Mouse (Mus musculus) embryonic fibroblast, embryonic 13.5 days (primary cell): ENCODE data around the gene Arhgap31. TPM values are rescaled to one million over a fixed set of nuclear protein-coding genes. Genes with fewer than 3 reads are reported as not detected.

Experiments
- H3K27ac ChIP-seq: 2 replicates; pipeline ENCODE4 v1.5.1; 2012; ENCODE audit warnings: low read length, control low read depth, inconsistent platforms; ENCODE audit not compliant: insufficient read depth
- H3K4me1 ChIP-seq: 2 replicates; pipeline ENCODE4 v1.6.1; 2011; ENCODE audit warnings: low read length; ENCODE audit not compliant: control insufficient read depth, insufficient read depth
- H3K4me3 ChIP-seq: 2 replicates; pipeline ENCODE4 v1.5.1; 2011; ENCODE audit warnings: mild to moderate bottlenecking, control low read depth, low read length; ENCODE audit not compliant: insufficient read depth
- CTCF ChIP-seq: IDR thresholded peaks from 2 replicates; pipeline ENCODE4 v1.5.1; 2011; ENCODE audit warnings: mild to moderate bottlenecking, control low read depth, low read length, moderate library complexity, borderline replicate concordance; ENCODE audit not compliant: insufficient read depth
- POLR2A ChIP-seq: IDR thresholded peaks from 2 replicates; pipeline ENCODE4 v1.6.1; 2011; ENCODE audit warnings: low read depth, mild to moderate bottlenecking, control low read depth, low read length, moderate library complexity
- polyA plus RNA-seq: library from polyadenylated mRNA; stranded (reverse); fragments of >200 nt; gene quantifications from 2 replicates; pipeline ENCODE4 v1.2.4, GENCODE M21; 2011; ENCODE audit warnings: low read depth; ENCODE audit not compliant: missing spikeins, insufficient read length

Gene Arhgap31
- polyA plus RNA-seq, 1 experiment, result 27.7 TPM

DNA sequence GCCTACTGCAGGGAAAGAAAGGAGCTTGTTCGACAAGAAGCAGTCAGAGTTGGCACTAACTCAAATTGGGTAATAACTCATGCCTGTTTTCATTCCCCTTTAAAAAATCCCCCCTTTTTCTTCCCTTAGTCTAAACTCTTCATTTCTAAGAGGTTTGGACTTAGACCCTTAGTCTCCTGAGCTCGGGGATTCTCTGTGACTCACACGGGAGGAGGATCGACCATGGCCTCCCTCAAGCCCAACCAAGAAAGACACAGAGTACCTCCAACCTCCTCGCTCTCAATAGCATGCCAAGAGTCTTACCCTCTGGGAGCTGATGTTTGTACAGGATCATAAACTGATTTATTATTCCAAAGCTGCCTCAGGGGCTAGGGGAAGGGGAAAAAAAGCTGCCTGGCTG is 100.4 kb downstream of the Arhgap31 start:
- no peaks in the 10 kb centered on the region for H3K4me1 ChIP-seq
- H3K27ac ChIP-seq, result no peak overlapping the region; the same call in 1 of the 2 replicates
- no peak overlapping the region for H3K4me3 ChIP-seq
- no peak for TF ChIP-seq POLR2A
- TF ChIP-seq CTCF, result no peak

GRCm38 (mm10) chr16:38609092-38609491 is 104.0 kb downstream of the Arhgap31 start:
- H3K4me3 ChIP-seq, result no peak overlapping the region
- TF ChIP-seq CTCF (no peak), POLR2A (no peak)
- no peaks in the 10 kb centered on the region for H3K4me1 ChIP-seq
- no peak overlapping the region for H3K27ac ChIP-seq

- TF ChIP-seq POLR2A, result no peak
- TF ChIP-seq CTCF, result no peak
- Histone ChIP-seq H3K4me1 (no peaks in the 10 kb centered on the region), H3K27ac (no peak overlapping the region)
Measured at GRCm38 (mm10) chr16:38608687-38609086, 104.4 kb downstream of the Arhgap31 start.

DNA sequence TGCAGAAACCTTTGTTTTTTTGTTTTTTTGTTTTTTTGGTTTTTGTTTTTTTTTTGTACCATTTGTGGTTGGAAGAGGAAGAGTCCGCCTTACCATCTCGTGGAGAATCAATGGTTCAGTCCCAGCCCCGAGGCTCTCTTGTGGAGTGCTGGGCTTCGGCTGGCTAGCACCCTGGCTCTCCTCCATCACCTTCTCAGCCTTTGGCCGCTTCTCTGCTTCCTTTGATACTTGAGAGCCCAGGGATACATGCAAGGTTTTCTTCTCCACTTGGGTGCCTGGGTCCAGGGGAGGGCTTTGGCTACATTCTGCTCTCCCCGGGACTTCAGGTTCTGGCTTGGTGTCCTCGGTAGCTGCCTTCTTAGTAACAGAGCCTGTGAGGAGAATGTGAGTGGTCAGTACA is 106.6 kb downstream of the Arhgap31 start:
- Histone ChIP-seq H3K4me1 (no peaks in the 10 kb centered on the region), H3K27ac (no peak overlapping the region), H3K4me3 (no peak overlapping the region)
- TF ChIP-seq CTCF (no peak), POLR2A (no peak)

More at GRCm38 (mm10) chr16:38608687-38609086, 104.4 kb downstream of the Arhgap31 start:
- H3K4me3 ChIP-seq, result no peak overlapping the region

- TF ChIP-seq POLR2A (no peak), CTCF (no peak)
- H3K27ac ChIP-seq, result no peak overlapping the region
- H3K4me1 ChIP-seq, result peaks cover 3% of the 10 kb centered on the region
- no peak overlapping the region for H3K4me3 ChIP-seq
Measured at GRCm38 (mm10) chr16:38602989-38603804, 109.9 kb downstream of the Arhgap31 start.

- Histone ChIP-seq H3K27ac (no peak overlapping the region), H3K4me1 (peaks cover 3% of the 10 kb centered on the region), H3K4me3 (no peak overlapping the region)
- no peak for TF ChIP-seq POLR2A
- no peak for TF ChIP-seq CTCF
Measured at GRCm38 (mm10) chr16:38598986-38599680, 113.9 kb downstream of the Arhgap31 start.

- TF ChIP-seq POLR2A (no peak), CTCF (no peak)
- Histone ChIP-seq H3K4me3 (no peak overlapping the region), H3K27ac (no peak overlapping the region), H3K4me1 (peaks cover 3% of the 10 kb centered on the region)
Measured at GRCm38 (mm10) chr16:38596651-38597050, 116.4 kb downstream of the Arhgap31 start.

GRCm38 (mm10) chr16:38596099-38596498 is 117.0 kb downstream of the Arhgap31 start:
- H3K4me1 ChIP-seq, result peaks cover 3% of the 10 kb centered on the region
- H3K27ac ChIP-seq, result no peak overlapping the region
- TF ChIP-seq POLR2A, result no peak
- TF ChIP-seq CTCF, result no peak
- no peak overlapping the region for H3K4me3 ChIP-seq

- Histone ChIP-seq H3K27ac (no peak overlapping the region), H3K4me3 (no peak overlapping the region), H3K4me1 (peaks cover 1% of the 10 kb centered on the region)
- TF ChIP-seq CTCF, result no peak
- TF ChIP-seq POLR2A, result no peak
Measured at GRCm38 (mm10) chr16:38594435-38594834, 118.6 kb downstream of the Arhgap31 start.

- H3K4me1 ChIP-seq, result no peaks in the 10 kb centered on the region
Measured at GRCm38 (mm10) chr16:38592946-38593345, 120.1 kb downstream of the Arhgap31 start.

More at GRCm38 (mm10) chr16:38592946-38593345, 120.1 kb downstream of the Arhgap31 start:
- Histone ChIP-seq H3K4me3 (no peak overlapping the region), H3K27ac (no peak overlapping the region)
- no peak for TF ChIP-seq POLR2A
- TF ChIP-seq CTCF, result no peak
